Mouse (Mus musculus): Measurements from ENCODE around the gene Fmod. TPM values are rescaled to one million over a fixed set of nuclear protein-coding genes. Genes with fewer than 3 reads are reported as not detected.

The Fmod gene
- 3.6 and 5.1 TPM in 2 replicates for polyA plus RNA-seq (2012; rRNA removed)

- Histone ChIP-seq H3K4me1 (ENCODE audit: control insufficient read depth, insufficient read depth, low read length) (no peaks in the 10 kb centered on the region), H3K27me3 (ENCODE audit: control insufficient read depth, insufficient read depth, low read length) (no peaks in the 10 kb centered on the region), H3K27ac (ENCODE audit: control insufficient read depth, insufficient read depth, low read depth, low read length) (no peak within 1 kb of the TSS), H3K36me3 (ENCODE audit: control insufficient read depth, insufficient read depth, low read length) (no peaks in the 10 kb centered on the region), H3K4me3 (ENCODE audit: control insufficient read depth, low read depth, low read length) (no peak within 1 kb of the TSS)
- TF ChIP-seq POLR2A (IDR thresholded peaks at IDR 0.05; ENCODE audit: control insufficient read depth, low read depth, low read length) (no peak), CTCF (IDR thresholded peaks at IDR 0.05; ENCODE audit: control insufficient read depth, insufficient read depth, insufficient replicate concordance, low read depth, low read length) (no peak)
These were observed at the start of gene Fmod for GRCm38 (mm10) chr1:134037172-134037571. Gene Fmod (plus strand): TSS chr1:134037254.

GRCm38 (mm10) chr1:133988845-133989244 lies 48.2 kb upstream of the Fmod start:
- H3K4me1 ChIP-seq (ENCODE audit: control insufficient read depth, insufficient read depth, low read length) = no peaks in the 10 kb centered on the region
- no peaks in the 10 kb centered on the region for H3K36me3 ChIP-seq (ENCODE audit: control insufficient read depth, insufficient read depth, low read length)
- no peak overlapping the region for H3K4me3 ChIP-seq (ENCODE audit: control insufficient read depth, low read depth, low read length)
- no peak for TF ChIP-seq CTCF (IDR thresholded peaks at IDR 0.05; ENCODE audit: control insufficient read depth, insufficient read depth, insufficient replicate concordance, low read depth, low read length)
- no peak for TF ChIP-seq POLR2A (IDR thresholded peaks at IDR 0.05; ENCODE audit: control insufficient read depth, low read depth, low read length)
- H3K27me3 ChIP-seq (ENCODE audit: control insufficient read depth, insufficient read depth, low read length) = no peaks in the 10 kb centered on the region
- no peak overlapping the region for H3K27ac ChIP-seq (ENCODE audit: control insufficient read depth, insufficient read depth, low read depth, low read length)

GRCm38 (mm10) chr1:133991277-133991676 lies 45.8 kb upstream of the Fmod start:
- H3K36me3 ChIP-seq (ENCODE audit: control insufficient read depth, insufficient read depth, low read length) = no peaks in the 10 kb centered on the region
- TF ChIP-seq POLR2A (IDR thresholded peaks at IDR 0.05; ENCODE audit: control insufficient read depth, low read depth, low read length) (no peak), CTCF (IDR thresholded peaks at IDR 0.05; ENCODE audit: control insufficient read depth, insufficient read depth, insufficient replicate concordance, low read depth, low read length) (no peak)
- no peak overlapping the region for H3K4me3 ChIP-seq (ENCODE audit: control insufficient read depth, low read depth, low read length)
- H3K27ac ChIP-seq (ENCODE audit: control insufficient read depth, insufficient read depth, low read depth, low read length) = no peak overlapping the region
- no peaks in the 10 kb centered on the region for H3K4me1 ChIP-seq (ENCODE audit: control insufficient read depth, insufficient read depth, low read length)
- H3K27me3 ChIP-seq (ENCODE audit: control insufficient read depth, insufficient read depth, low read length) = no peaks in the 10 kb centered on the region

- no peaks in the 10 kb centered on the region for H3K36me3 ChIP-seq (ENCODE audit: control insufficient read depth, insufficient read depth, low read length)
- H3K27me3 ChIP-seq (ENCODE audit: control insufficient read depth, insufficient read depth, low read length) = no peaks in the 10 kb centered on the region
- H3K27ac ChIP-seq (ENCODE audit: control insufficient read depth, insufficient read depth, low read depth, low read length) = no peak overlapping the region
- TF ChIP-seq POLR2A (IDR thresholded peaks at IDR 0.05; ENCODE audit: control insufficient read depth, low read depth, low read length) (no peak), CTCF (IDR thresholded peaks at IDR 0.05; ENCODE audit: control insufficient read depth, insufficient read depth, insufficient replicate concordance, low read depth, low read length) (no peak)
- H3K4me3 ChIP-seq (ENCODE audit: control insufficient read depth, low read depth, low read length) = no peak overlapping the region
- peaks cover 2% of the 10 kb centered on the region for H3K4me1 ChIP-seq (ENCODE audit: control insufficient read depth, insufficient read depth, low read length)
These were observed 31.6 kb upstream of the Fmod start for GRCm38 (mm10) chr1:134005490-134005889.

- Histone ChIP-seq H3K4me1 (ENCODE audit: control insufficient read depth, insufficient read depth, low read length) (peaks cover 2% of the 10 kb centered on the region), H3K36me3 (ENCODE audit: control insufficient read depth, insufficient read depth, low read length) (no peaks in the 10 kb centered on the region), H3K27me3 (ENCODE audit: control insufficient read depth, insufficient read depth, low read length) (no peaks in the 10 kb centered on the region), H3K27ac (ENCODE audit: control insufficient read depth, insufficient read depth, low read depth, low read length) (no peak overlapping the region), H3K4me3 (ENCODE audit: control insufficient read depth, low read depth, low read length) (no peak overlapping the region)
- TF ChIP-seq CTCF (IDR thresholded peaks at IDR 0.05; ENCODE audit: control insufficient read depth, insufficient read depth, insufficient replicate concordance, low read depth, low read length) = no peak
- TF ChIP-seq POLR2A (IDR thresholded peaks at IDR 0.05; ENCODE audit: control insufficient read depth, low read depth, low read length) = no peak
These were observed 30.8 kb upstream of the Fmod start for GRCm38 (mm10) chr1:134006105-134006764.

GRCm38 (mm10) chr1:134024293-134024971 lies 12.6 kb upstream of the Fmod start:
- TF ChIP-seq POLR2A (IDR thresholded peaks at IDR 0.05; ENCODE audit: control insufficient read depth, low read depth, low read length) (no peak), CTCF (IDR thresholded peaks at IDR 0.05; ENCODE audit: control insufficient read depth, insufficient read depth, insufficient replicate concordance, low read depth, low read length) (no peak)
- H3K27me3 ChIP-seq (ENCODE audit: control insufficient read depth, insufficient read depth, low read length) = no peaks in the 10 kb centered on the region
- H3K36me3 ChIP-seq (ENCODE audit: control insufficient read depth, insufficient read depth, low read length) = no peaks in the 10 kb centered on the region
- no peaks in the 10 kb centered on the region for H3K4me1 ChIP-seq (ENCODE audit: control insufficient read depth, insufficient read depth, low read length)
- no peak overlapping the region for H3K27ac ChIP-seq (ENCODE audit: control insufficient read depth, insufficient read depth, low read depth, low read length)
- no peak overlapping the region for H3K4me3 ChIP-seq (ENCODE audit: control insufficient read depth, low read depth, low read length)

GRCm38 (mm10) chr1:134025975-134026374 lies 11.1 kb upstream of the Fmod start:
- Histone ChIP-seq H3K27ac (ENCODE audit: control insufficient read depth, insufficient read depth, low read depth, low read length) (no peak overlapping the region), H3K27me3 (ENCODE audit: control insufficient read depth, insufficient read depth, low read length) (no peaks in the 10 kb centered on the region), H3K4me3 (ENCODE audit: control insufficient read depth, low read depth, low read length) (no peak overlapping the region), H3K4me1 (ENCODE audit: control insufficient read depth, insufficient read depth, low read length) (no peaks in the 10 kb centered on the region), H3K36me3 (ENCODE audit: control insufficient read depth, insufficient read depth, low read length) (no peaks in the 10 kb centered on the region)
- TF ChIP-seq CTCF (IDR thresholded peaks at IDR 0.05; ENCODE audit: control insufficient read depth, insufficient read depth, insufficient replicate concordance, low read depth, low read length) (no peak), POLR2A (IDR thresholded peaks at IDR 0.05; ENCODE audit: control insufficient read depth, low read depth, low read length) (no peak)
